Mouse (Mus musculus): ENCODE data around the gene Hist1h3a. TPM values are rescaled to one million over a fixed set of nuclear protein-coding genes. Genes with fewer than 3 reads are reported as not detected.
A peak's percentile ranks its signal among the peaks of the same experiment; 100 is the strongest.

The Hist1h3a gene
- polyA plus RNA-seq, 1 experiment from 2014 or later: 1.2 TPM

- Histone ChIP-seq H3K27me3 (replicated peaks; ENCODE audit: control insufficient read depth, insufficient read depth, low read length) (no peaks in the 10 kb centered on the region), H3K27ac (ENCODE audit: low read depth, low read length) (peak overlapping the region; percentile 77), H3K4me2 (ENCODE audit: low read length) (peak overlapping the region; percentile 95), H3K9ac (ENCODE audit: low read depth, low read length) (peak overlapping the region; percentile 64), H3K4me3 (ENCODE audit: low read length) (peak overlapping the region; percentile 53), H3K9me3 (ENCODE audit: control insufficient read depth, low read length) (no peaks in the 10 kb centered on the region), H3K4me1 (ENCODE audit: control insufficient read depth, insufficient read depth, low read depth, low read length) (peaks cover 9% of the 10 kb centered on the region), H3K36me3 (ENCODE audit: control insufficient read depth, insufficient read depth, low read length) (no peaks in the 10 kb centered on the region)
- under 1% methylated on average over 36 of the region's 39 CpGs for WGBS
- ATAC-seq: peak; percentile 96
Measured at GRCm38 (mm10) chr13:23739069-23739921, 22.9 kb downstream of the Hist1h3a start.

- Histone ChIP-seq H3K27ac (ENCODE audit: low read depth, low read length) (peak within 1 kb of the TSS; percentile 77), H3K9me3 (ENCODE audit: control insufficient read depth, low read length) (no peaks in the 10 kb centered on the region), H3K27me3 (replicated peaks; ENCODE audit: control insufficient read depth, insufficient read depth, low read length) (no peaks in the 10 kb centered on the region), H3K4me2 (ENCODE audit: low read length) (peak within 1 kb of the TSS; percentile 95), H3K36me3 (ENCODE audit: control insufficient read depth, insufficient read depth, low read length) (no peaks in the 10 kb centered on the region), H3K4me3 (ENCODE audit: low read length) (peak within 1 kb of the TSS; percentile 53), H3K4me1 (ENCODE audit: control insufficient read depth, insufficient read depth, low read depth, low read length) (peaks cover 9% of the 10 kb centered on the region), H3K9ac (ENCODE audit: low read depth, low read length) (peak within 1 kb of the TSS; percentile 64)
- WGBS: under 1% methylated on average over 31 of the region's 38 CpGs
- peak; percentile 94 for ATAC-seq
Measured at GRCm38 (mm10) chr13:23738677-23739068, 23.5 kb downstream of the Hist1h3a start, which contains the start of gene Hist1h1c. Gene Hist1h1c (plus strand): TSS chr13:23738808.

- H3K9me3 ChIP-seq (ENCODE audit: control insufficient read depth, low read length): no peaks in the 10 kb centered on the region
- H3K27me3 ChIP-seq (replicated peaks; ENCODE audit: control insufficient read depth, insufficient read depth, low read length): no peaks in the 10 kb centered on the region
- H3K4me2 ChIP-seq (ENCODE audit: low read length): peak overlapping the region; percentile 95
- 20% methylated on average over 4 of the region's 4 CpGs for WGBS
- H3K4me1 ChIP-seq (ENCODE audit: control insufficient read depth, insufficient read depth, low read depth, low read length): peaks cover 9% of the 10 kb centered on the region
- H3K9ac ChIP-seq (ENCODE audit: low read depth, low read length): peak overlapping the region; percentile 64
- peak overlapping the region; percentile 53 for H3K4me3 ChIP-seq (ENCODE audit: low read length)
- H3K36me3 ChIP-seq (ENCODE audit: control insufficient read depth, insufficient read depth, low read length): no peaks in the 10 kb centered on the region
- ATAC-seq: no peak
- H3K27ac ChIP-seq (ENCODE audit: low read depth, low read length): peak overlapping the region; percentile 77
Measured at GRCm38 (mm10) chr13:23738041-23738440, 24.1 kb downstream of the Hist1h3a start.

- H3K9me3 ChIP-seq (ENCODE audit: control insufficient read depth, low read length): no peaks in the 10 kb centered on the region
- 86% methylated on average over 5 of the region's 5 CpGs for WGBS
- H3K4me3 ChIP-seq (ENCODE audit: low read length): no peak overlapping the region
- no peak overlapping the region for H3K9ac ChIP-seq (ENCODE audit: low read depth, low read length)
- no peak overlapping the region for H3K27ac ChIP-seq (ENCODE audit: low read depth, low read length)
- H3K36me3 ChIP-seq (ENCODE audit: control insufficient read depth, insufficient read depth, low read length): no peaks in the 10 kb centered on the region
- H3K4me1 ChIP-seq (ENCODE audit: control insufficient read depth, insufficient read depth, low read depth, low read length): peaks cover 9% of the 10 kb centered on the region
- H3K4me2 ChIP-seq (ENCODE audit: low read length): no peak overlapping the region
- H3K27me3 ChIP-seq (replicated peaks; ENCODE audit: control insufficient read depth, insufficient read depth, low read length): no peaks in the 10 kb centered on the region
- ATAC-seq: no peak
Measured at GRCm38 (mm10) chr13:23737091-23737490, 25.1 kb downstream of the Hist1h3a start.

GRCm38 (mm10) chr13:23732156-23732804 is 29.9 kb downstream of the Hist1h3a start:
- Histone ChIP-seq H3K9me3 (ENCODE audit: control insufficient read depth, low read length) (no peaks in the 10 kb centered on the region), H3K27ac (ENCODE audit: low read depth, low read length) (no peak overlapping the region), H3K4me2 (ENCODE audit: low read length) (no peak overlapping the region), H3K9ac (ENCODE audit: low read depth, low read length) (no peak overlapping the region), H3K4me3 (ENCODE audit: low read length) (no peak overlapping the region), H3K27me3 (replicated peaks; ENCODE audit: control insufficient read depth, insufficient read depth, low read length) (no peaks in the 10 kb centered on the region), H3K4me1 (ENCODE audit: control insufficient read depth, insufficient read depth, low read depth, low read length) (no peaks in the 10 kb centered on the region), H3K36me3 (ENCODE audit: control insufficient read depth, insufficient read depth, low read length) (no peaks in the 10 kb centered on the region)
- no peak for ATAC-seq
- WGBS: 23% methylated on average over 8 of the region's 8 CpGs

- H3K27ac ChIP-seq (ENCODE audit: low read depth, low read length): no peak overlapping the region
- no peaks in the 10 kb centered on the region for H3K9me3 ChIP-seq (ENCODE audit: control insufficient read depth, low read length)
- no peak overlapping the region for H3K9ac ChIP-seq (ENCODE audit: low read depth, low read length)
- H3K4me3 ChIP-seq (ENCODE audit: low read length): no peak overlapping the region
- no peak overlapping the region for H3K4me2 ChIP-seq (ENCODE audit: low read length)
- no peaks in the 10 kb centered on the region for H3K27me3 ChIP-seq (replicated peaks; ENCODE audit: control insufficient read depth, insufficient read depth, low read length)
- H3K36me3 ChIP-seq (ENCODE audit: control insufficient read depth, insufficient read depth, low read length): no peaks in the 10 kb centered on the region
- 38% methylated on average over 8 of the region's 8 CpGs for WGBS
- no peaks in the 10 kb centered on the region for H3K4me1 ChIP-seq (ENCODE audit: control insufficient read depth, insufficient read depth, low read depth, low read length)
- no peak for ATAC-seq
Measured at GRCm38 (mm10) chr13:23730479-23730878, 31.7 kb downstream of the Hist1h3a start.

GRCm38 (mm10) chr13:23729706-23730105 is 32.5 kb downstream of the Hist1h3a start:
- Histone ChIP-seq H3K9me3 (ENCODE audit: control insufficient read depth, low read length) (no peaks in the 10 kb centered on the region), H3K4me1 (ENCODE audit: control insufficient read depth, insufficient read depth, low read depth, low read length) (no peaks in the 10 kb centered on the region), H3K36me3 (ENCODE audit: control insufficient read depth, insufficient read depth, low read length) (no peaks in the 10 kb centered on the region), H3K4me2 (ENCODE audit: low read length) (no peak overlapping the region), H3K27me3 (replicated peaks; ENCODE audit: control insufficient read depth, insufficient read depth, low read length) (no peaks in the 10 kb centered on the region), H3K27ac (ENCODE audit: low read depth, low read length) (no peak overlapping the region), H3K4me3 (ENCODE audit: low read length) (no peak overlapping the region), H3K9ac (ENCODE audit: low read depth, low read length) (no peak overlapping the region)
- WGBS: 96% methylated on average over 5 of the region's 5 CpGs
- no peak for ATAC-seq

- Histone ChIP-seq H3K4me1 (ENCODE audit: control insufficient read depth, insufficient read depth, low read depth, low read length) (no peaks in the 10 kb centered on the region), H3K27me3 (replicated peaks; ENCODE audit: control insufficient read depth, insufficient read depth, low read length) (no peaks in the 10 kb centered on the region), H3K4me3 (ENCODE audit: low read length) (no peak overlapping the region), H3K36me3 (ENCODE audit: control insufficient read depth, insufficient read depth, low read length) (no peaks in the 10 kb centered on the region), H3K9me3 (ENCODE audit: control insufficient read depth, low read length) (no peaks in the 10 kb centered on the region), H3K9ac (ENCODE audit: low read depth, low read length) (no peak overlapping the region), H3K4me2 (ENCODE audit: low read length) (no peak overlapping the region), H3K27ac (ENCODE audit: low read depth, low read length) (no peak overlapping the region)
- no peak for ATAC-seq
- WGBS: 92% methylated on average over 9 of the region's 9 CpGs
Measured at GRCm38 (mm10) chr13:23729192-23729525, 33.0 kb downstream of the Hist1h3a start.

GRCm38 (mm10) chr13:23728472-23729191 is 33.6 kb downstream of the Hist1h3a start:
- Histone ChIP-seq H3K9me3 (ENCODE audit: control insufficient read depth, low read length) (no peaks in the 10 kb centered on the region), H3K27me3 (replicated peaks; ENCODE audit: control insufficient read depth, insufficient read depth, low read length) (no peaks in the 10 kb centered on the region), H3K9ac (ENCODE audit: low read depth, low read length) (no peak overlapping the region), H3K36me3 (ENCODE audit: control insufficient read depth, insufficient read depth, low read length) (no peaks in the 10 kb centered on the region), H3K4me2 (ENCODE audit: low read length) (no peak overlapping the region), H3K4me1 (ENCODE audit: control insufficient read depth, insufficient read depth, low read depth, low read length) (no peaks in the 10 kb centered on the region), H3K27ac (ENCODE audit: low read depth, low read length) (no peak overlapping the region), H3K4me3 (ENCODE audit: low read length) (no peak overlapping the region)
- WGBS: 81% methylated on average over 18 of the region's 18 CpGs
- no peak for ATAC-seq
